Mouse (Mus musculus) lung, adult 2 months (tissue): ENCODE measurements around the gene Stab2.

Experiments used
- CTCF ChIP-seq: fragments of 200-500 bp; IDR thresholded peaks from 2 replicates; pipeline ENCODE4 v1.5.1; 2011; ENCODE audit warnings: mild to moderate bottlenecking, low read length, control low read depth; ENCODE audit not compliant: insufficient read depth
- POLR2A ChIP-seq: fragments of 200-500 bp; IDR thresholded peaks from 2 replicates; pipeline ENCODE4 v1.6.1; 2011; ENCODE audit warnings: low read depth, mild to moderate bottlenecking, control low read depth, low read length, borderline replicate concordance; ENCODE audit errors: extremely low read depth

DNA sequence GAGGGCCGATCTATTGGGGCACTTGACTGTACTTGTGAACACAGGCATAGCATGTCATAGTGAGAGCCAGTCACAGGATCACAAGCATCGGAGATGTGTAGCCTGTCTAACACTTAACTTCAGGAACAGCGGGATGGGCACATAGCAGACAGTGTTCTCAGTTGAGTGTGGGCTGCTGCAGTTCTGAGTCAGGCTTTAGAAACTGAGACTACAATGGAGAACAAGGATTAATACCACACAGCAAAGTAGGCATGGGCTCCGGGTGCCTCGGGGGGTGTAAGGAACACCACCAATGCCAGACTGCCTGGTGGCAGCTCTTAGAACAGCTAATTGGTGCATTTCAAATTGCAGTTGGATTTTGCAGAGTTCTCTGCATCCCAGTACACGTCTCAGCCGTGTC lies 186.8 kb downstream of the Stab2 start:
- TF ChIP-seq CTCF = no peak
- TF ChIP-seq POLR2A = no peak
